Mouse (Mus musculus) mouse embryonic stem cell (cell line): Measurements from ENCODE around the gene Xlr.
"Not testable (repeated sequence)": the region's sequence is repeated elsewhere in the genome, so short reads cannot be mapped to it uniquely, and the experiment has no call there.

ENCODE experiments used
- in situ Hi-C, 2 experiments: fragments of 300-500 bp; cut with MboI; formaldehyde crosslinking; loops; 1 replicate in 1 of 2; 3 replicates in 1 of 2; pipeline ENCODE4 v1.14.3; 2019 to 2020; ENCODE audit warnings: low sequenced_read_pairs in 2 of 2, low pct_unique_long_range_greater_than_20kb in 1 of 2, mixed read lengths in 1 of 2; ENCODE audit not compliant: unreplicated experiment in 1 of 2

The Xlr gene

DNA sequence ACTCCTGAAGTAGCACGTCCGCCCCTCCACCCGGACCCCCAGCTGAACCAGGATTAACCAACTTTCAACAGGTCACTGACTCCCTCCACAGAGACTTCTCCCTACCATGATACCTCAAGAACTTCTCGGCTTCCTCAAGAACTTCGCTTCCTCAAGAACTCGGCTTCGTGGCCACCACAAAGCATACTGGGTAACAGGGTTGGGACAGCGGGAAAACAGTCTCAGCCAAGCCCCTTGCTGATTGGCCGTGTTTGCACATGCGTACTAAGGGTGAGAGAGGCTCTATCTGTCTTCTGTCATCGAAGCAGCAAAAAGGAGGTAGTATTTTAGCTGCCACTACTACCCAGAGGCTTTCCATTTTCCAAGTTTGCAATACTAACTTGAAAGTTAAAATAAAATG, at the start of gene Xlr:
TSS of gene Xlr (minus strand) at position 188 of the 400 bp plus-strand sequence.
- in situ Hi-C loops, result not testable (repeated sequence)

DNA sequence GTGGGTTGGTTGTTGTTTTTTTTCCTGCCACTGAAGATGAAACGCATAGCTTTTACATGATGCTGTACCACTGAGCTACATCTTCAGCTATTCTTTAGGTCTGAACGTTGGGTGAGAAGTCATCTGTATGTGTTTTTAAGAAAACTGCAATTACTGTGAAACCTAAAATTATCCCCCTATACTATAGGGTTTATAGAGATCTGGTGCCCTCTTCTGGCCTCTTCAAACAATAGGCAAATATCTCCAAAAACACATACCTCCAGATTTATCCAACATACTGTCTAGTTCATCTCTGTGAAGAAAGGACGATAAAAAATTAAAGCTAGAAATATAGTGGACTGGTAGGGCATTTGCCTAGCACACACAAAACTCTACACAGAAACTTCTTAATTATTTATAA, 1.6 kb upstream of the Xlr start:
- in situ Hi-C loops, result no loop called here

DNA sequence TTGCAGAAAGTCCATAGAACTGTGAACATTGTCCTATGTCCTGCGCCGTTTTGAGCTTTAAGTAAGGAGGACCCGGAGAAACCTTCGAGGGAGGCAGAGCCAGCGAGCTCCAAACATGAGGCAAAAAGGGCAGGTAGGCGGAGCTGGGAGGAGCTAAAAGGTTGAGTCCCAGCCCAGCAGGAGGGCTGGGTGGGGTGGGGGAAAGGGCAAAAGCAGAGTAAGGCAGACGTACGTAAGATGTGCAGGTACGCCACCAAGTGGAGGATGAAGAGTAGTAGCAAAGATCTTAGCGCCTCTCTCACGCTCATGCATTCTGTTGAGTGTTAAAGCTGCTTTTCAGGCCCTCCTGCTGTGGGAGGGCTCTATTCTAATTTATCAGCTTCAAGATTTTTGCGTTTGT, 21.2 kb downstream of the Xlr start, which contains the start of gene Zfp36l3:
TSS of gene Zfp36l3 (minus strand) at position 119 of the 400 bp plus-strand sequence.
- in situ Hi-C loops, result no loop called here

DNA sequence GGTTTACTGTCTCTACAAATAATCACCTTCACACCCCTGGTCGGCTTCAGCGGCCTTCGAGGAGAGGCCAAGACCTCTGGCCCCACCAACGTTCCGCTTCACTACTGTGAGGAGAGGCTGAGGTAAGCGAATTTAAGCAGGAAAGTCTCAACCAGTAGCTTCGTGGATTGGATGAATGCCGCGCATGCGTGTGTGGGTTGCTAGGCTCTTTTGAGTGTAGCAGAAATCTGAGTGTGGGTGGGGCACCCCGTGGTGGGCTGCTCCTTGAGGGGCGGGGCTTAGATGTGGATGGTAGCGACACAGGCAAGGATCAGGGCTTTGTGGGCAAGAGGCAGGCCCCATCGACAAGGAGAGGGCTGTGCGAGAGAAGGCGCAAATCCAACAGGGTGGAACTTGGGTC, 39.8 kb downstream of the Xlr start, which contains the start of gene 1700013H16Rik:
TSS of gene 1700013H16Rik (minus strand) at position 96 of the 400 bp plus-strand sequence.
- in situ Hi-C loops, result no loop called here

DNA sequence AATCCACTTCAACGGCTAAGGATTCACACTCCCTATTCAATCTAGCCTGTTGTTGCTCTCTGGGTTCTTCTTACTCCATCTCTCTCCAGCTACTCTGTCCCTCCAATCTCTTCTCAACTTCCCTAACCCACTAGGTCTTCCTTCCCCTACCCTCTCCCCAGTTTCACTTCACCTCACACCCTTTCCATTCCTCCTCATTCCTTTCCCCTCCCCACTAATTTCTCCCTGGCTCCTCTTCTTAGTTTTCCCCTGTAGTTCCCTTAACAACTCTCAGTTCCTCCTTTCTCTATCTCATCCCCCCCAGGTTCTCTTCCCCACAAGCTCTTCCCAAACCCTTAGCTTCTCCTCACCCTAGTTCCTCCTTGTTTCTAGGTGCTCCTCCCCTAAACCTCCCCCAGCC, 44.7 kb downstream of the Xlr start:
- in situ Hi-C loops, result no loop called here

DNA sequence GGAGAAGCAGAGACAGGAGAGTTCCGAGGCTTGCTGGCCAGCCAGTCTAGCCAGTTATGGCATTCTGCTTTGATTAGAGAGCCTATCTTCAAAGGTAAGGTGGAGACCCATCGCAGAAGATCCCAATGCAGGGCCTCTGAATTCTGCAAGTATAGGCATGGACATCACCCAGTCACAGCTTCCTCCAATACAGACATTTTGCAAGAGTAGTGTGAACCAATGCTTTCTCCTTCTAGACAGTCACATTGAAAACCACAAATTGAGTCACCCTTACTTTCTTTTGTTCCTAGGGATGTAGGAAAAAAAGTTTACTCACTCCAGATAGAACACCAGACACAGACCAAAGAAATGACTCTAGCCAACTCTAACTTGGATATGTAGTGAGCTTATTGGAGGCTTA, 68.5 kb downstream of the Xlr start:
- in situ Hi-C loops, result no loop called here
